Comparison of ENCODE assay signal across 10 mouse cellular contexts in genomic region chr6:91146443-91147151, GRCm38 (mm10). TPM values are rescaled to one million over a fixed set of nuclear protein-coding genes. Genes with fewer than 3 reads are reported as not detected.
A peak's percentile ranks its signal among the peaks of the same experiment; 100 is the strongest.
DNase-seq lines count a peak whose midpoint lies in the region; ATAC-seq lines count a peak whose summit lies in the region.
"Had no signal": no experiment of that assay in that cellular context is flagged by ENCODE, and none has a peak within 500 bp of the region (broad histone marks: within the 10 kb centered on the region; RNA-seq: fewer than 3 reads in every experiment).

No protein-coding gene starts in this region.

- peak overlapping the region; percentile 7; the same call in 1 of the 2 replicates for H3K4me2 ChIP-seq in forebrain, embryonic 13.5 days
- H3K4me2 ChIP-seq in midbrain, embryonic 12.5 days (replicated peaks): no peak overlapping the region
- H3K4me2 ChIP-seq: lung, embryonic 15.5 days had no signal

- DNase-seq in cerebellum, adult 9-11 months: peak; percentile 46
- DNase-seq in cerebellum, adult 18-20 months: no peak
- DNase-seq in MN1 (ENCODE audit: low spot score): peak; percentile 39
- no peak for DNase-seq in right cerebral cortex, postnatal 4 days
- DNase-seq in adrenal gland, adult 8-10 months: no peak
- DNase-seq: heart, postnatal 36 days had no signal

- peak; percentile 88 for ATAC-seq in forebrain, embryonic 13.5 days
- peak; percentile 91 for ATAC-seq in midbrain, embryonic 12.5 days (ENCODE audit: low FRiP score, low read depth)
- ATAC-seq in monocyte, adult 5-6 weeks (replicated peaks; ENCODE audit: insufficient number of reproducible peaks, low FRiP score, low TSS enrichment, poor library complexity, severe bottlenecking): no peak

- H3K36me3 ChIP-seq in forebrain, embryonic 13.5 days (ENCODE audit: poor library complexity, severe bottlenecking): no peaks in the 10 kb centered on the region
- H3K36me3 ChIP-seq in midbrain, embryonic 12.5 days: no peaks in the 10 kb centered on the region
- H3K36me3 ChIP-seq: lung, embryonic 15.5 days had no signal

- peaks cover 26% of the 10 kb centered on the region for H3K4me1 ChIP-seq in forebrain, embryonic 13.5 days
- peaks cover 25% of the 10 kb centered on the region for H3K4me1 ChIP-seq in midbrain, embryonic 12.5 days
- H3K4me1 ChIP-seq: lung, embryonic 15.5 days had no signal

- H3K27ac ChIP-seq in forebrain, embryonic 13.5 days: peak overlapping the region; percentile 95
- peak overlapping the region; percentile 91 for H3K27ac ChIP-seq in midbrain, embryonic 12.5 days (replicated peaks)
- H3K27ac ChIP-seq: lung, embryonic 15.5 days had no signal

- no peak overlapping the region for H3K4me3 ChIP-seq in forebrain, embryonic 13.5 days
- H3K4me3 ChIP-seq in midbrain, embryonic 12.5 days: no peak overlapping the region
- H3K4me3 ChIP-seq: lung, embryonic 15.5 days had no signal

- no peaks in the 10 kb centered on the region for H3K9me3 ChIP-seq in forebrain, embryonic 13.5 days (replicated peaks)
- H3K9me3 ChIP-seq in midbrain, embryonic 12.5 days: no peaks in the 10 kb centered on the region
- H3K9me3 ChIP-seq: lung, embryonic 15.5 days had no signal

- WGBS in forebrain, embryonic 13.5 days: 14% methylated on average over 5 of the region's 5 CpGs
- WGBS in midbrain, embryonic 12.5 days: 20% methylated on average over 5 of the region's 5 CpGs

- H3K27me3 ChIP-seq in forebrain, embryonic 13.5 days: no peaks in the 10 kb centered on the region
- no peaks in the 10 kb centered on the region for H3K27me3 ChIP-seq in midbrain, embryonic 12.5 days
- H3K27me3 ChIP-seq: lung, embryonic 15.5 days had no signal

- H3K9ac ChIP-seq in forebrain, embryonic 13.5 days: 0 out of 2 replicates have a peak overlapping the region, but pooled peaks have one; percentile 26
- no peak overlapping the region for H3K9ac ChIP-seq in midbrain, embryonic 12.5 days (replicated peaks)
- H3K9ac ChIP-seq: lung, embryonic 15.5 days had no signal

RNA-seq across cellular contexts. Expression of gene Hdac11, which starts 9.9 kb away (rescaled TPM):
- 15.3 and 21.0 TPM in 2 replicates for polyA plus RNA-seq in forebrain, embryonic 13.5 days (2015; fragmentation: Nextera tagmentation; extraction: Ambion mirVana)
- polyA plus RNA-seq in midbrain, embryonic 12.5 days (2016; fragmentation: Nextera tagmentation; extraction: Ambion mirVana): 16.4 and 17.2 TPM in 2 replicates
- 10 to 100 TPM in 3 of 4 experiments, 1 to 10 TPM in 1; 9.8 to 26.5 (median 20.6) TPM for total RNA-seq in adrenal gland, adult 8-10 months (2022)
- 0.43 to 1.6 TPM (median 1.3 TPM) in 3 replicates for total RNA-seq in monocyte, adult 5-6 weeks (2017)

RNA-seq across cellular contexts. Expression of gene Nup210, which starts 30.0 kb away (rescaled TPM):
- 17.1 and 23.7 TPM in 2 replicates for polyA plus RNA-seq in forebrain, embryonic 13.5 days (2015; fragmentation: Nextera tagmentation; extraction: Ambion mirVana)
- polyA plus RNA-seq in midbrain, embryonic 12.5 days (2016; fragmentation: Nextera tagmentation; extraction: Ambion mirVana): 23.4 and 25.8 TPM in 2 replicates
- total RNA-seq in adrenal gland, adult 8-10 months (2022): 10 to 100 TPM in 2 of 4 experiments, 1 to 10 TPM in 2; 3.5 to 14.2 (median 9.0) TPM
- total RNA-seq in monocyte, adult 5-6 weeks (2017): 73.6 to 178 TPM (median 77.9 TPM) in 3 replicates

Comparison
In these comparisons a context has a peak if more than half of its experiments do, and no peak if none do; other contexts are left out.
1. DNase-seq: peak in cerebellum, adult 9-11 months (single experiment) and MN1 (single experiment); none in cerebellum, adult 18-20 months (0 of 2), right cerebral cortex, postnatal 4 days (single experiment) and adrenal gland, adult 8-10 months (single experiment).